Mouse (Mus musculus): ENCODE data around the gene Gtf2ird1. TPM values are rescaled to one million over a fixed set of nuclear protein-coding genes. Genes with fewer than 3 reads are reported as not detected.
A peak's percentile ranks its signal among the peaks of the same experiment; 100 is the strongest.

The Gtf2ird1 gene
- polyA plus RNA-seq, 1 experiment from 2014 or later: 85.9 TPM

- WGBS: 91% methylated on average over 5 of the region's 5 CpGs
- Histone ChIP-seq H3K4me2 (ENCODE audit: low read length) (no peak overlapping the region), H3K36me3 (ENCODE audit: control insufficient read depth, insufficient read depth, low read length) (peaks cover 6% of the 10 kb centered on the region; the same call in 1 of the 2 replicates), H3K9ac (ENCODE audit: low read length) (no peak overlapping the region), H3K4me3 (ENCODE audit: low read depth, low read length) (no peak overlapping the region), H3K27ac (ENCODE audit: low read depth) (no peak overlapping the region), H3K4me1 (replicated peaks; ENCODE audit: control insufficient read depth, insufficient read depth, low read length) (peaks cover 9% of the 10 kb centered on the region), H3K27me3 (replicated peaks; ENCODE audit: control insufficient read depth, insufficient read depth, low read length) (no peaks in the 10 kb centered on the region), H3K9me3 (ENCODE audit: control insufficient read depth, low read length) (no peaks in the 10 kb centered on the region)
- DNase-seq (ENCODE audit: low spot score) (no peak), ATAC-seq (replicated peaks; ENCODE audit: low FRiP score, low TSS enrichment, low read depth) (no peak)
Measured at GRCm38 (mm10) chr5:134423930-134424329, 32.6 kb downstream of the Gtf2ird1 start.

GRCm38 (mm10) chr5:134423372-134423771 is 33.1 kb downstream of the Gtf2ird1 start:
- no peak for DNase-seq (ENCODE audit: low spot score)
- H3K4me3 ChIP-seq (ENCODE audit: low read depth, low read length): no peak overlapping the region

GRCm38 (mm10) chr5:134422265-134422925 is 34.1 kb downstream of the Gtf2ird1 start:
- Histone ChIP-seq H3K27ac (ENCODE audit: low read depth) (no peak overlapping the region), H3K9ac (ENCODE audit: low read length) (no peak overlapping the region), H3K36me3 (ENCODE audit: control insufficient read depth, insufficient read depth, low read length) (0 out of 2 replicates have a peak, but pooled peaks cover under 1% of the 10 kb centered on the region), H3K4me3 (ENCODE audit: low read depth, low read length) (no peak overlapping the region), H3K4me1 (replicated peaks; ENCODE audit: control insufficient read depth, insufficient read depth, low read length) (peaks cover 9% of the 10 kb centered on the region), H3K9me3 (ENCODE audit: control insufficient read depth, low read length) (no peaks in the 10 kb centered on the region), H3K27me3 (replicated peaks; ENCODE audit: control insufficient read depth, insufficient read depth, low read length) (no peaks in the 10 kb centered on the region), H3K4me2 (ENCODE audit: low read length) (no peak overlapping the region)
- DNase-seq (ENCODE audit: low spot score): no peak
- WGBS: 85% methylated on average over 12 of the region's 12 CpGs
- ATAC-seq (replicated peaks; ENCODE audit: low FRiP score, low TSS enrichment, low read depth): no peak

More at GRCm38 (mm10) chr5:134423372-134423771, 33.1 kb downstream of the Gtf2ird1 start:
- H3K27ac ChIP-seq (ENCODE audit: low read depth): no peak overlapping the region
- 93% methylated on average over 6 of the region's 6 CpGs for WGBS
- no peak overlapping the region for H3K9ac ChIP-seq (ENCODE audit: low read length)
- H3K36me3 ChIP-seq (ENCODE audit: control insufficient read depth, insufficient read depth, low read length): 0 out of 2 replicates have a peak, but pooled peaks cover 4% of the 10 kb centered on the region
- H3K9me3 ChIP-seq (ENCODE audit: control insufficient read depth, low read length): no peaks in the 10 kb centered on the region
- H3K27me3 ChIP-seq (replicated peaks; ENCODE audit: control insufficient read depth, insufficient read depth, low read length): no peaks in the 10 kb centered on the region
- no peak for ATAC-seq (replicated peaks; ENCODE audit: low FRiP score, low TSS enrichment, low read depth)
- peaks cover 9% of the 10 kb centered on the region for H3K4me1 ChIP-seq (replicated peaks; ENCODE audit: control insufficient read depth, insufficient read depth, low read length)
- no peak overlapping the region for H3K4me2 ChIP-seq (ENCODE audit: low read length)

- no peak overlapping the region for H3K27ac ChIP-seq (ENCODE audit: low read depth)
- no peaks in the 10 kb centered on the region for H3K9me3 ChIP-seq (ENCODE audit: control insufficient read depth, low read length)
- no peak overlapping the region for H3K4me2 ChIP-seq (ENCODE audit: low read length)
- no peak for ATAC-seq (replicated peaks; ENCODE audit: low FRiP score, low TSS enrichment, low read depth)
- peaks cover 13% of the 10 kb centered on the region for H3K36me3 ChIP-seq (ENCODE audit: control insufficient read depth, insufficient read depth, low read length)
- peaks cover 9% of the 10 kb centered on the region for H3K4me1 ChIP-seq (replicated peaks; ENCODE audit: control insufficient read depth, insufficient read depth, low read length)
- no peak overlapping the region for H3K4me3 ChIP-seq (ENCODE audit: low read depth, low read length)
- H3K27me3 ChIP-seq (replicated peaks; ENCODE audit: control insufficient read depth, insufficient read depth, low read length): no peaks in the 10 kb centered on the region
- no peak overlapping the region for H3K9ac ChIP-seq (ENCODE audit: low read length)
- DNase-seq (ENCODE audit: low spot score): no peak
- WGBS: 69% methylated on average over 9 of the region's 9 CpGs
Measured at GRCm38 (mm10) chr5:134421061-134421460, 35.5 kb downstream of the Gtf2ird1 start.

- no peak overlapping the region for H3K4me3 ChIP-seq (ENCODE audit: low read depth, low read length)
- H3K36me3 ChIP-seq (ENCODE audit: control insufficient read depth, insufficient read depth, low read length): peaks cover 27% of the 10 kb centered on the region
- H3K27ac ChIP-seq (ENCODE audit: low read depth): peak overlapping the region; percentile 19; the same call in 1 of the 2 replicates
- H3K4me2 ChIP-seq (ENCODE audit: low read length): no peak overlapping the region
- no peak overlapping the region for H3K9ac ChIP-seq (ENCODE audit: low read length)
- no peaks in the 10 kb centered on the region for H3K27me3 ChIP-seq (replicated peaks; ENCODE audit: control insufficient read depth, insufficient read depth, low read length)
- ATAC-seq (replicated peaks; ENCODE audit: low FRiP score, low TSS enrichment, low read depth) (no peak), DNase-seq (ENCODE audit: low spot score) (no peak)
- peaks cover 9% of the 10 kb centered on the region for H3K4me1 ChIP-seq (replicated peaks; ENCODE audit: control insufficient read depth, insufficient read depth, low read length)
- WGBS: 86% methylated on average over 5 of the region's 5 CpGs
- no peaks in the 10 kb centered on the region for H3K9me3 ChIP-seq (ENCODE audit: control insufficient read depth, low read length)
Measured at GRCm38 (mm10) chr5:134419700-134420099, 36.8 kb downstream of the Gtf2ird1 start.

GRCm38 (mm10) chr5:134418315-134419074 is 38.0 kb downstream of the Gtf2ird1 start:
- Histone ChIP-seq H3K9me3 (ENCODE audit: control insufficient read depth, low read length) (no peaks in the 10 kb centered on the region), H3K4me1 (replicated peaks; ENCODE audit: control insufficient read depth, insufficient read depth, low read length) (peaks cover 9% of the 10 kb centered on the region), H3K9ac (ENCODE audit: low read length) (no peak overlapping the region), H3K27ac (ENCODE audit: low read depth) (peak overlapping the region; percentile 90), H3K27me3 (replicated peaks; ENCODE audit: control insufficient read depth, insufficient read depth, low read length) (no peaks in the 10 kb centered on the region), H3K4me2 (ENCODE audit: low read length) (no peak overlapping the region), H3K36me3 (ENCODE audit: control insufficient read depth, insufficient read depth, low read length) (peaks cover 38% of the 10 kb centered on the region), H3K4me3 (ENCODE audit: low read depth, low read length) (no peak overlapping the region)
- ATAC-seq (replicated peaks; ENCODE audit: low FRiP score, low TSS enrichment, low read depth): peak; percentile 89
- 82% methylated on average over 6 of the region's 6 CpGs for WGBS
- peak; percentile 73 for DNase-seq (ENCODE audit: low spot score)

GRCm38 (mm10) chr5:134412341-134412740 is 44.2 kb downstream of the Gtf2ird1 start:
- H3K4me1 ChIP-seq (replicated peaks; ENCODE audit: control insufficient read depth, insufficient read depth, low read length): no peaks in the 10 kb centered on the region
- WGBS: 96% methylated on average over 2 of the region's 2 CpGs
- no peak for ATAC-seq (replicated peaks; ENCODE audit: low FRiP score, low TSS enrichment, low read depth)
- DNase-seq (ENCODE audit: low spot score): no peak
- peaks cover 85% of the 10 kb centered on the region for H3K36me3 ChIP-seq (ENCODE audit: control insufficient read depth, insufficient read depth, low read length)
- no peaks in the 10 kb centered on the region for H3K27me3 ChIP-seq (replicated peaks; ENCODE audit: control insufficient read depth, insufficient read depth, low read length)
- no peak overlapping the region for H3K27ac ChIP-seq (ENCODE audit: low read depth)
- no peak overlapping the region for H3K4me3 ChIP-seq (ENCODE audit: low read depth, low read length)
- H3K4me2 ChIP-seq (ENCODE audit: low read length): no peak overlapping the region
- H3K9me3 ChIP-seq (ENCODE audit: control insufficient read depth, low read length): no peaks in the 10 kb centered on the region
- no peak overlapping the region for H3K9ac ChIP-seq (ENCODE audit: low read length)

- no peak overlapping the region for H3K4me2 ChIP-seq (ENCODE audit: low read length)
- H3K36me3 ChIP-seq (ENCODE audit: control insufficient read depth, insufficient read depth, low read length): peaks cover 85% of the 10 kb centered on the region
- no peak overlapping the region for H3K9ac ChIP-seq (ENCODE audit: low read length)
- WGBS: 93% methylated on average over 7 of the region's 7 CpGs
- no peaks in the 10 kb centered on the region for H3K4me1 ChIP-seq (replicated peaks; ENCODE audit: control insufficient read depth, insufficient read depth, low read length)
- DNase-seq (ENCODE audit: low spot score) (no peak), ATAC-seq (replicated peaks; ENCODE audit: low FRiP score, low TSS enrichment, low read depth) (peak; percentile 26; the same call in 1 of the 2 replicates)
- H3K4me3 ChIP-seq (ENCODE audit: low read depth, low read length): no peak overlapping the region
- H3K27ac ChIP-seq (ENCODE audit: low read depth): no peak overlapping the region
- H3K27me3 ChIP-seq (replicated peaks; ENCODE audit: control insufficient read depth, insufficient read depth, low read length): no peaks in the 10 kb centered on the region
- H3K9me3 ChIP-seq (ENCODE audit: control insufficient read depth, low read length): no peaks in the 10 kb centered on the region
Measured at GRCm38 (mm10) chr5:134410307-134410836, 46.1 kb downstream of the Gtf2ird1 start.
